Mouse (Mus musculus) left cerebral cortex, postnatal 25 days (tissue): ENCODE measurements at regions not wholly inside any gene's neighbourhood (a gene's known extent, or its start where the extent isn't known, plus 50 kb on each side); places are given as distances from the start of the nearest gene placed in this dataset.
A peak's percentile ranks its signal among the peaks of the same experiment; 100 is the strongest.

ENCODE experiments used
- DNase-seq, 2 experiments: peaks; one replicate each; pipeline ENCODE4 v3.0.0; 2022; ENCODE audit warnings: low spot score in 2 of 2, mixed read lengths in 1 of 2
- intact Hi-C: fragments of 180-260 bp; cut with DNase I; formaldehyde crosslinking; loops from one replicate; pipeline ENCODE4 v1.15.1; 2025

DNA sequence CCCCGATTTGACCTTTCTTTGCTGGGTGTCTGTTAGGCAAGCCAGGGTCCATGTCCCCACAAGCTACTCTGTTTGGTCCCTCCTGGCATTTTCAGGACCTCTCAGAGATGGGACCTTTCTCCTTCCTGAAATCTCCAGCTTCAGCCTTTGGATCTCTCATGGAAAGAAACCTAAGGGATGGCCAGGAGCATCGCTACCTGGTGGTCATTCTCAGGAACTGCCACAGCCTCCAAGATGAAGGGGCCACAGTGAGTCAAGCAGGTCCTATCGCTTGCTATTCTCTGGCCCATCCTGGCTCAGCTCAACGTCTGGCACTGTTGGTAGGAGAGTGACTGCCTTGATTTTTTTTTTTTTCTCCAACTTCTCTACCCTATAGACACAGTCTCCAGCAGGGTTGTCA lies 291.0 kb upstream of the Eef2kmt start:
- intact Hi-C loops, result no loop called here
- no peak for DNase-seq

DNA sequence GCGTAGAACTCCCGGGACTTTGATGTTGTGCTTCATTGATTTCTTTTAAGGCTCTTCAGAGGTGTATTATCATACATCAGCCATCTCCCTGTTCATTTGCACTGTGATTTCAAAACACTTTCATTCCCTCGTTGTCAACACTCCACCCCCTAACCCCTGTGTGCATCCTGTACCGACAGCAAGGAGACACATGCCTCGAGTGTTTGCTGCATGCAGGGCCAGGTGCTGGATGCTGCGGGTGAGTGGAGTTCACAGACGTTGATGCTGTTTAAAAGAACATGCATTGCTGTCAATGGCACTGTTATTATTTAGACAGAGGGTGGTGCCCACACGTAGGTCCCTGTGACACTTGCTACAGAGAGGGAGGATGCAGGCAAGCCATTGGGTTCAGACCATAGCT lies 290.0 kb upstream of the Eef2kmt start:
- DNase-seq, result no peak

DNA sequence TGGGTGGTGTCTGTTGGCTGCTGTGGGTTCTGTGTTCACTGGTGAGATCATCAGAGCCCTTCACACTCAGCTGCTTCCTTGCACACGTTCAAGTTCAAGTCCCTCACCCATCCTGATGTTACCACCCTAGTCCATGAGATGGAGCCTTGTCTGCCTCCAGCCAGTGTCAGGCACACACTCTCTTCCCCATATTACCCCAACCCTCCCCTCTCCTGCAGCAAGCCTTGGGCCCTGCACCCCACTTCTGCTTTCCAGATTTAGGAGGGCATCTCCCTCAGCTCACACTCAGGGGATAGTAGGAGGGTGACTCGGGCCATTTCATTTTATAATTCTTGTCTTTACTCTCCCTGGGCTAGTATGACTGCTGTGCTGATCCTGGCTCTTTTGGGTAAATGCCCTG lies 288.7 kb upstream of the Eef2kmt start:
- DNase-seq, result no peak
- intact Hi-C loops, result no loop called here

More for the DNA sequence above, 290.0 kb upstream of the Eef2kmt start:
- intact Hi-C loops, result no loop called here

DNA sequence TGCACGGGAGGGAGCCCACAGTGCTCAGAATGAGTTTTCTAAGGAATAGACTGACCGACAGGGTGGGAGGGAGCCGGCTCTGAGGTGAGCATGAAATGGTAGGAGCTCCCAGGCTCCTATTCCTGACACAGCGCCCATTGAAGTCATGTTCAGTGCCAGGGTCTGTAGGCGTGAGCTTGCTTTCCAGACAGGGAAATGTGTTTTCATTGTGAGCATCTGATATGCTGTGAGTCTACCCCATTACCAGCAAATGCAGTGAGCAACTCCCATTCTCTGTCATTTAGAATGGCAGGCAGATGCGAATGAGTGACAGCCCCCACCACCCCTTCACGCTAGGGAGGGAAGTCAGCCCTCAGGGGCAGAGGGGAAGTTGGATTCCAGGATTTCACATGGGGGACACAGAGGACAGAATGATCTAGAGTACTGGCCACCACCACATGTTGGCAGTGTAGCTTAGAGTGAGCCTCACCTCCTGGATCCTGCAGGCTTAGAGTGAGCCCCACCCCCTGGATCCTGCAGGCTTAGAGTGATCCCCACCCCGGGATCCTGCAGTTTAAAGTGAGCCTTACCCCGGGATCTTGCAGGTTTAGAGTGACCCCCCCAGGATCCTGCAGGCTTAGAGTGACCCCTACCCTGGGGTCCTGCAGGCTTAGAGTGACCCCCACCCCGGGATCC lies 283.2 kb upstream of the Eef2kmt start:
- peak in 1 of 2 experiments; percentile 51 for DNase-seq
- intact Hi-C loops, result no loop called here

DNA sequence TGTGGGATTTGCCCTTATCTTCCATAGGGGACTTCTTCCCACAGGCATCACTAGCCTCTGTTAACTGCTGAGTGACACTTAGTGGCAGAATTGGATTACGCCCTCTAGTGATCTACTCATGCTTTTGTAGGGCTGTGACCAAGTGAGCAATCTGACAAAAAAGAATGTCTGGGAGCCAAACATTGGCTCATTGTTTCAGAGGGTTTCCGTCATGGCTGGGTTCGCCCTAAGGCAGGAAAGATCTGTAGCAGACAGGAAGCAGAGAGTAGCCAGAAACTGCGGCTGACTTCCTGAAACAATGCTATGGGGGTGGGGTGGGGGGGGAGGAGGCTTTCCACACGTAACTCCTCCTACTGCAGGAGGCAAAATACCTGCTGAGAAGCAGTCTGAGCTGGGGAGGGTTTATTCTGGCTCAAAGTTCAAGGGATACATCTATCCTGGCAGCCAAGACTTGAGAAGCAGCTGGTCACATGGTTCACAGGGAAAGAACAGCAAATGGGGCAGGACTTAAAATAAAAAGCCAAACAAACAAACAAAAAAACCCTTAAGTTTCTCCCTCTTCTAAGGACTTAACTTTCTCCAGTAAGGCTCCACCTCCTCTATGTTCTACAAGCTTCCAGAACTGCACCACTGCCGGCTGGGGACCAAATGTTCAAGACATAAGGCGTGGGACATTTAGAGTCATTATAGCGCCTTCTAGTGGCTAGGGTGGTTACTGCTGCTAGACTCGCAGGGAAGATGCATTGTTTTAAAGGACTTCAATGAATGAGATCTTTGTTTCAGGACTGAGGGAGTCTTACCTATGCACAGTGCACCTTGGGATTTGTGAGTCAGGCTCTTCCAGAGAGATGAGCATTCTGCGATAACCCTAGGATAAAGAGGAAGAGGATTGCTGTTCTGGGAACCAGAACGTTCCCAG lies 281.8 kb upstream of the Eef2kmt start:
- intact Hi-C loops, result loop anchor here (2.0 kb wide), 1 partner anchor 65 kb away; no protein-coding TSS in a partner anchor
- DNase-seq, result no peak

DNA sequence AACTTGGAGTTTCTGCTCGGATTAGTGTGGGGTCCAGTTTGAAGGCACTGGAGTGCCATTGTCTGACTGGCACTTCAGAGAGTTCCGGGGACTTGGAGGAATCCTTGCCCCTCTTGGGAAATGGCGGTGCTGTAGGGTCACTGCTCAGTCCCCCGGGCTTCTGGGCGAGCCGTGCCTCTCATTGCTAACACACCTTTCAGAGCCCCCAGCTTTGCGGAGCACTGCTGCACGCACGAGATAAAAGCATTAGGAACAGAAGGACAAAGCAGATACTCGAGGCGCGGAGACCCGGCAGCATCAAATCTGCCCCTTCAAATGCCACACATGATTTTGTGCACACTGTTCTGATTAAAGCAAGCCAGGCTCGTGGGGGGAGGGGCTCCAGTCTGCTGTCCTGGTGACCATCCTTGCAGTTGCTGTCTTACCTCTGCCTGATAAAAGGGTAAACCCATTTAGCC lies 280.8 kb upstream of the Eef2kmt start:
- DNase-seq, result no peak
- intact Hi-C loops, result loop anchor here (2.0 kb wide), 1 partner anchor 64 kb away; no protein-coding TSS in a partner anchor

DNA sequence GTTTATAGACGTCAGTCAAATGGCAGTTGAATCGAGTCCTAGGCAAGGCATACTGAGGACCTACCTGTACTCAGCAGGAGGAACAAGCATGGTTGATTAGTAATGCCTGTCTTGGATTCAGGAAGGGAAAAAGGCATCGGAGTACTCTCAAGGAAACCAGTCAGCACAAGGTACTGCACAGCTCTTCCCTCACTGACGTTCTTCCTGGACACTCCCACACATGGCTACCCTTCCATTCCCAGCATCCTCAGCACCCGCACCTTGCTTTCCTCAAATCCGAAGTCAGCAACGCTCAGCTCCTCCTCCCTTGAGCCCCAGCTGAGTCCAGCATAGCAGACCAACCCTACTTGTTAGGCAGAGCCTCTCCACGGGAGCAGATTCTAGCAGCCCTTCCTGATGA lies 279.6 kb upstream of the Eef2kmt start:
- no peak for DNase-seq
- intact Hi-C loops, result loop anchor here (2.0 kb wide), 2 partner anchors 55 to 333 kb away; no protein-coding TSS in a partner anchor

DNA sequence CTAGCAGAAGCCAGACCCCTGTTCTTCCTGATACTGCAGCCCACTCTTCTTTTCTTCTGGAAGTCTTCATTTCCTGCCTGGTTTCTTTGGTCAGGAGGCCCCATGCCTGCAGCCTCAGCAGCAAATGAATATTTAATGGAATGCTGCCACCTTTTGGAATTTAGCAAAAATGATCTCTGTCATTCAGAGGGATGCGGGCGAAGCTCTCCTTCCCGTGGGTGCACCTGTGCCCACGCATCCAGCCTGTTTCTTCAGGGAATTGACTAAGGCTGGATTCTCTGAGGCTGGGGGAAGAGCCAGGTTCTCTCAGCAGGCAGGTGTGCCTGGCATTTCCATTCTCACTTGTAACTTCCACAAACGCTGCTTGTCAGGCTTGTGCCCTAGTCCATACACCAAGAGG lies 279.1 kb upstream of the Eef2kmt start:
- intact Hi-C loops, result loop anchor here (2.0 to 5.0 kb wide), 3 partner anchors 54 to 332 kb away; no protein-coding TSS in a partner anchor

DNA sequence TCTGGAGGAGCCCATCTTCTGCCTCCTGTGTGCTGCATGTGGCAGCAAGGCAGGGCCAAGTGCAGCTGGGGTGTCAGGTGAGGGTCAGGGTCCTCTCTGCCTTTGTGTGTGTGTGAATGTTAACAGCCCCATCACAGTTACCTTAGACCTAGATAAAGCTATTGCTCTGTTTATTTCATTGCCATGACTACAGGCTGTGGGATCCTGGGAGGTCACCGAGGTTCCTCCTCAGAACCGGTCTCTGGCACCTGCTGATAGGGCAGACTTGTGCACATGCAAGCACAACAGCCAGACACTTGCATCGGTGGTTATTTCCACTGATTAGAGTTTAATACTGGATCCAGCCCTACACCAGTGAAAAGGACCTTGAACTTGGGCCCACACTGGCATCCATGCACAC lies 278.6 kb upstream of the Eef2kmt start:
- DNase-seq, result no peak

More for the DNA sequence above, 279.1 kb upstream of the Eef2kmt start:
- DNase-seq, result peak; percentile 64 to 82

DNA sequence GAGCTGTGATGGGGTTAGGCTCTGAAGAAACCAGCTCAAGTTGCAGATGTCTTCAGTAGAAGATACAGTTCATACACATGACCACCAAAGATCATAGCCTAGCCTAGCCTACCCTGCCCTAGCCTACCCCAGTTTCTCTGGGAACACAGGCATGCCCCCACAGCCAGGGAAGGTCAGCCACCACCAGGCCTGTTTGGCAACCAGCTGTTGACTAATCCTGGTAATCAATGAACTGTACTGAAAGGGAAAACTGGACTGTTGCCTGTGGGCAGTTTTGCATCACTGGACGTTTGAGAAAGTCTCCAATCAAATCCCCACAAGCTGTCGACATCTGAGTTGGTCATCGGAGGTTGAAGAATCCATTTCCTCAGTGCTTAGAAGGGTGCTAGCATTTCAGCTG lies 276.5 kb upstream of the Eef2kmt start:
- DNase-seq, result no peak
- intact Hi-C loops, result loop anchor here (5.0 kb wide), 1 partner anchor 225 kb away; no protein-coding TSS in a partner anchor

More for the DNA sequence above, 278.6 kb upstream of the Eef2kmt start:
- intact Hi-C loops, result loop anchor here (2.0 to 5.0 kb wide), 3 partner anchors 54 to 332 kb away; no protein-coding TSS in a partner anchor

DNA sequence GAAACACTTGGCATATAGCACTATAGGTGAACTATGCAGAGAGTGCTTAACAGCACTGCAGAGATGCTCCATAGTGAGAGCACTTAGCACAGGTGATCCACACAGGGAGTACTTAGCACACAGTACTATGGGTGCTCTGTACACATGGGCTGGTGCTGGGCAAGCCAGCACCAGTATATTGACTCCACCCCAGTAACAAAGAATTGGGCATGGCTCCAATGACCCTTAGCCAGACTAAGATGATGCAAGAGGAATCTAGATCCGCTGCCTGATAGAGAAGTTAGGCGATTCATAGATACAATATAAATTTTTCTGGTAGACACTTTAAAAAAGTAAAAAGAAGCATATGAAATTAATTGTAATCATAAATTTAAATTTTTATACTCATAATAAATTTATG lies 274.0 kb upstream of the Eef2kmt start:
- intact Hi-C loops, result loop anchor here (5.0 kb wide), 1 partner anchor 223 kb away; no protein-coding TSS in a partner anchor
- no peak for DNase-seq

DNA sequence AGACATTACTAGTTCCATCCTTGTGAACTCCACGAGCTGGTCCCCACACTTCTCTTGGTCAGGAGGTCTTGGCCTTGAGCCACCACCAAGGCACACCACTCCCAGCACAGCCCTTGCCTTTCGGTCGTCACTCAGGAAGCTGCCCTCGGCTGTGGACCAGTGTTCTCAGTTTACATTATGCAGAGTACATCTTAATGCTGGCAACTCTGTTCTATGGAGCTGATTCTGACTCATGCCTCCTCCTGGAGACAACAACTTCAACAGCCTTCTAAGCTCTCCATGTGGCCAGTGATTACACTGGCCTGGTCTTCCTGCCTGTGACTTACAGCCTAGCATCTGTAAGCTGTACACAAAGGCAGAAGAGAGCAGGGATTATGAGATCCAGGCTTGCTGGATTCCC lies 272.2 kb upstream of the Eef2kmt start:
- no peak for DNase-seq
- intact Hi-C loops, result no loop called here

DNA sequence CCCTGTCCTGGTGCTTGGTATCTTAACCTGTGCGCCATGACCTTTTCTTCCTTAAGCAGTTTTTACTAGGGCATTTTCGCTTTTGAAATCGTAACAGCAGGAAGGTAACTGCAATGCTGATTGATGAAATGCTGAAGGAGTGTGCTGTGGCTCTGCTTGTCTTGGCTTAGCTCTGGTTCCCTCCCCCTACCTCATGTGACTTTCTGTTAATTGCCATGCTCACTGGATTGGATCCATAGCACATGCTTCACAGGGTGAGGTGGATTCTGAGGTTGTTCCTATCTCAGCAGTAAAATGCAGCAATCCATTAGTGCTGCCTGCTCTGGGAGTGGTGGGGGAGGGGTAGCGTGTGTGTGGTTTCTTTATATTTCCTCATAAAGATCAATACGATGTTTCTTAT lies 268.6 kb upstream of the Eef2kmt start:
- intact Hi-C loops, result no loop called here
- DNase-seq, result no peak

DNA sequence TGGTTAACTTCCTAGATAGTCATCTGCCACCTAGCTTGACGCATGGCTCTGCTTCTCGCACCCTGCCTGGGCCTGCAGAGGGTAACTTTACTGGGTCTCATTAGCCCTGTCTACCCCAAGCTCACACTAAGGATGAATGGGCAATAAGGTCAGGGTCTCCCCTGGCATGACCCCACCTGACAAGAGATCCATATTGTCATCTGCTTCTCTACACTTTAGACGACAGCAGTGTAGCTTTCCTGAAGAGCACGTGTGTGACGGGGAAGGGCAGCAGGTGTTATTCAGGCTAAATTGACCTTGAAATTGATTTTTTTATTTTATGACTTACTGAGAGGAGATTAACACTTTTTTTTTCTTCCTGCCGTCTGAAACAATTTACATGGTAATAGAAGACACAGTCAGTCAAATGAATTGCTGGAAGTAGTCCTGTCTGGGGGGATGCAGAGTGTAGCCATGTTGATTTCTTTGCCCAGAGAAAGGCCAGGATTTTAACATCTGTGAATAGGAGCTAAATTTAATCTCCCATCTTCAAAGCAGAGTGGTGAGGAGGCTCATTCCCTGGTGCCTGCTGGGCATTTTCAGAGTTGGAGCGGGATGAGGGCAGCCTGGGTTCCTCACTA lies 267.7 kb upstream of the Eef2kmt start:
- intact Hi-C loops, result no loop called here
- no peak for DNase-seq

DNA sequence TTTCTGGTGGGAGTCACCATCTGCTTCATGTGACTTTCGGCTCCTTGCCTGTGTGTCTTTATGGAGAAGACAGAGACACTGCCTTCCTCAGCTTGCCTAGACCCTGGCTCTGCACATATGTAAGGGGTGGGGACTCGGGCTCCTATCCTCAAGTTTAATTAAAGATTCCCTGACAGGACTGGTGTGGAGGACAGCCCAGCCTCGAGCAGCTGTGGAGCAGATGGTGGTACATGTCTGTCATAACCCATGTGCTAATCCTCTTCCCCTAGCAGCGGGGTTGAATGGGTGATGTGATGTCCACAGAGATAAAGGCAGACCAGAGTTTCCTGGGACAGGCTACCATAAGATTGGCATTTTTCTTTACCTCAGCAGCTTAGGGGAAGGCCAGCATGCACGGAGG lies 262.0 kb upstream of the Eef2kmt start:
- intact Hi-C loops, result no loop called here
- no peak for DNase-seq

DNA sequence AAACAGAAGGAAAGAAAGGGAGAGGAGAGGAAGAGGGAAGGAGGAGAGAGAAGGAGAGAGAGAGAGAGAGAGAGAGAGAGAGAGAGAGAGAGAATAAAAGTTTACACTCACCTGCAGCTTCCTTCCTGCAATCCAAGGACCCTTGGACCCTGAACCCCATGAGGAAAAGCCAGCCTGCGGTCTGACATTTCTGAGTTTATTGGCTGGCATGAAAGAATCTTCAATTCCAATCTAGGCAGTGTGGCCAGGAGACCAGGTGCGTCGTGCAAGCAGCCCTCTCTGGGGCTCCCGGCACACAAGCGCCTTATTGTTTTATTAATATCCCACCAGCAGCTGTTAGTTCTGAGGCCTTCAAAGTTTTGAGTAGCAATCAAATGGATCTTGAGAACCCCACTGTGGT lies 260.1 kb upstream of the Eef2kmt start:
- intact Hi-C loops, result no loop called here
- no peak for DNase-seq

DNA sequence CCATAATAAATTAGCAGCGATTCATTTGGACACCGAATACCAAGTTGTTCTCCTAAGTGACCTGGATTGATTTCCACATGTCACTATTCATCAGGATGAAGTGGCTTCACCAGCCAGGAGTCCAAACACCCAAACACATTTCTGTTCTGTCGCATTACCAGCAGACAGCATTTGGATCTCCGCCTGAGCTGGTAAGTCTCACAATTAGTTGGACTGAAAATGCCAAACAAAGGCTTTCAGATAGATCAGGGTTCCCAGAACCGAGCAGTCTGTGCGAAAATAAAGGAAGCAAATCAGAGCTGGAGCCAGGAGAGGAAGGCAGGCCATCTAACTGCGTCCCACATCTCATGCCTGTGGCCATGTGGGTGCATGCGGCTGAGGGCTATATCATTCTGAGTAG lies 251.5 kb upstream of the Eef2kmt start:
- no peak for DNase-seq
- intact Hi-C loops, result no loop called here

DNA sequence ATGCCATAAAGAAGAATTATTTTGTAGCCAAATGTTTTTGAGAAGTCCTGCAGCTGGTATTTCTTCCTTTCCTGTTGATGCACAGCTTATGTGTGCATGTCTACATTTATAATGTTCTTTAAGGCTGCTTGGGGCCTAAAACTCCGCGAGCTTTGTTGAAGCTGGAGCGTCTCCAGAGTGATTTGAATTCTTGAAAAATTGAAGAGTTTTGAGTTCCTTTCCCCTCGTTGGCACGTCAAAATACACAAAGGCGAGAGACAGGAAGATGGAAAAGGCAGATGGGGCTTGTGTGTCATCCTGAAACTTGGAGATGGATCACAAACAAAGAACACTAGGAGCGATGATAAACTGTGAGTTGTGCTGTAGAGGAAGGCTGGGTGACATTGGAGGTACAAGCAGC lies 246.2 kb upstream of the Eef2kmt start:
- intact Hi-C loops, result no loop called here
- no peak for DNase-seq

DNA sequence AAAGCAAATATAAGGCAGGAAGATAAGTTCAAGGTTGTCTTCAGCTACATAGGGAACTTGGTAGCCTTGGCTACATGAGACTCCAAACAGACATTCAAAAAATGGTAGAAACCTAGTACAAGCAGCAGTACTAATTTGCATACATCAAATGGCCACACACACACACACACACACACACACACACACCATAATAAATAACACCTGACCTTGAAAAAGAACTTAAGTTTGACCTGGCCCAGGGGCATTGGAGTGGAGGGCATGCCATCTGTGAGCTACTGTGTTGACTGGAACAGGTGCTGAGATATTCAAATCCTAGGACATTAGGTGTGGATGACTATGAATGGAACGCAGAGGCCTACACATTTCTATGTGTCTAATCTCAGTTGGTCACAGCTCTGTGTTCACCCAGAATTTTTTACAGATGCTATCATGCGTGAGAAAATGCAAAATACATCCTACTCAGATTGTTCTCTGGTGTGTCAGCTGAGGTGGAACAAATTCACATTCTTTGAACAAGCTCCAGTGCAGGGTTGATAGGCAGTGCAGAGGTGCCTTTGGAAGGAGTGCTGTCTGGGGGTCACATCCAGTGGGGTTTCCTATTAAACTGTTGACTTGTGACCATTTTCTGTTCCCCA lies 240.4 kb upstream of the Eef2kmt start:
- intact Hi-C loops, result no loop called here
- no peak for DNase-seq

DNA sequence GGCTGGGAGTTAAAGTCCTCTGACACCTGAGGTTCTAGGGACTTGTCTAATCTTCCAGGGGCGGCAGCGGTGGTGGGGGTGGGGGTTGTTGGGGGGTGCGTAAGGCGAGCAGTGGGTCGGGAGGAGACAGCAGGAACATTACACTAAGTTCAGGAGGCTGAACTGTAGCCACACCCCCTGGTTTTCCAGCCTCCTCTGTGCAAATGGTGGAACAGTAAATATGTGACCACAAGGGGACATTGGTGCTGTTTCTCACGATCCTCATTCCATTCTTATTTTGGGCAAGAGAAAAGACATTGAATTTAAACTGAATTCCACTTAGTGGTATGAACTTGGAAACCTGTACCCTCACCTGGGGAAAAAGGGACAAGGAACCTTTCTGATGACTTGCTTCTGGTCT lies 237.6 kb upstream of the Eef2kmt start:
- no peak for DNase-seq
- intact Hi-C loops, result no loop called here
